Mouse (Mus musculus) lung, postnatal 0 days (tissue): ENCODE results near the gene Vegfb.

ENCODE experiments used
- CTCF ChIP-seq: IDR thresholded peaks from 2 replicates; pipeline ENCODE4 v1.5.1; 2016; ENCODE audit warnings: antibody characterized with exemption, mild to moderate bottlenecking
- EP300 ChIP-seq: IDR thresholded peaks from 2 replicates; pipeline ENCODE4 v1.6.1; 2016; ENCODE audit warnings: antibody characterized with exemption, mild to moderate bottlenecking, control low read depth

GRCm38 (mm10) chr19:6993011-6993770 lies 5.7 kb upstream of the Vegfb start:
- TF ChIP-seq CTCF = no peak; the same call in 1 of the 2 replicates
- no peak for TF ChIP-seq EP300
